Mouse (Mus musculus): Measurements from ENCODE around the gene Nfkbia. TPM values are rescaled to one million over a fixed set of nuclear protein-coding genes. Genes with fewer than 3 reads are reported as not detected.

Nfkbia gene
- total and polyA plus RNA-seq, 3 experiments: 9.3 to 15.9 TPM; not detected in 1

DNA sequence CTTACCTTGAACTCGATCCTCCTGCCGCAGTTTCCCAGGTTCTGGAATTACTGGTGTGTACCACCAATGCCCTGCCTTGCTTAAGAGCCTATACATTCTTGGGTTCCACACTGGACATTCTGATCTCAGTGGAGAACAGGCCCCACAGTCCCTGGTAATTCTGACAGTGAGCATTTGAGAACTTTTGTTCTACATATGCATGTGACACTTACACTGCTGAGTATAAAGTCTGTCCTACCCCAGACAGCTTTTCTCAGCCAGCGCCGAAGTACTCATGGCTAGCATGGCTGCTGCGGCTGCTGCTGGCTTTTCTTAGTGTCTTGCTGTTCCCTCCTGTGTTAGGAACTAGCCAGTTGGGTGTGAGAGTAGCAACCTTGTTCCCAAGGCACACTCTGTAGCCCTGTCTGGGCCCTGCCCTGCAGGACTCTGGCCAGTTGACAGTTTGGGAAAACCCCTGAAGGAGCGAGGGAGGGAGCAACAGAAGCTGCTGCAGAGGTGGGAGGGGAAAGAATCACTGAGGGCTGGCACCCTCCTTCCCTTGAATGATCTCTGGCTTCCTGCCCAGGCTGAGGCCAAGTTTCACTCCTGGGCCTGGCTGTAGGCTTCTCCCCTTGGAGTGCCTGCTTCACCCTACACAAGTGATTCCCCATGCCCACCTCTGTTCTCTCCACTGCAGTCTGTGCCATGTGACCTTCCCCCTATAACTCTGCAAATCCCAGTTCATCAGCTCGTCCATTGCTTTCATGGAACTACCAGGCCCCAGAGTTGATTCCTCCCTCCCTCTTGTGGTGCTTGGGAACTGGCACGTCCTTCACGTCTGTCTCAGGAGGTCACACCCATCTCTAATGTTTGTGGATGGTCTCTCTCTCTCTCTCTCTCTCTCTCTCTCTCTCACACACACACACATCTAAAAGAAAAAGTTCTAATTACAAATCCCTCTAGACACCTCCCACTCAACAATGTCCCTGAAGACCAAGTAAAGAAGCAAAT is 49.3 kb downstream of the Nfkbia start:
- Histone ChIP-seq H3K9me3 (replicated peaks; ENCODE audit: insufficient read depth, low read length) (no peaks in the 10 kb centered on the region), H3K4me3 (ENCODE audit: control insufficient read depth in 1 of 2, insufficient read depth in 1 of 2, low read depth in 2 of 2, low read length in 2 of 2) (0 out of 4 replicates have a peak overlapping the region, but pooled peaks of 1 of the 2 experiments have one; percentile 22), H3K79me2 (ENCODE audit: control insufficient read depth, insufficient read depth, low read length, poor library complexity) (no peaks in the 10 kb centered on the region), H3K36me3 (ENCODE audit: control insufficient read depth in 1 of 2, insufficient read depth in 2 of 2, low read length in 2 of 2) (no peaks in the 10 kb centered on the region), H3K27ac (ENCODE audit: control insufficient read depth, low read depth, low read length) (no peak overlapping the region), H3K27me3 (ENCODE audit: control insufficient read depth in 1 of 2, insufficient read depth in 2 of 2, low read length in 2 of 2) (no peaks in the 10 kb centered on the region), H3K9ac (ENCODE audit: control insufficient read depth, low read depth, low read length, poor library complexity, severe bottlenecking) (no peak overlapping the region), H3K4me1 (ENCODE audit: control insufficient read depth in 1 of 2, insufficient read depth in 2 of 2, low read length in 2 of 2) (peaks cover 0 to 5% of the 10 kb centered on the region in 2 experiments; a peak in 1 of 4 replicates)
- TF ChIP-seq MXI1 (IDR thresholded peaks at IDR 0.05; ENCODE audit: low read depth, low read length): 0 out of 2 replicates have a peak, but pooled peaks have one; percentile 18
- 0 out of 2 replicates have a peak, but pooled peaks have one; percentile 14 for TF ChIP-seq USF1 (IDR thresholded peaks at IDR 0.05; ENCODE audit: low read depth, low read length)
- TF ChIP-seq SIN3A (IDR thresholded peaks at IDR 0.05; ENCODE audit: low read length): no peak
- peak; percentile 65 for DNase-seq (ENCODE audit: low read depth, low spot score)

DNA sequence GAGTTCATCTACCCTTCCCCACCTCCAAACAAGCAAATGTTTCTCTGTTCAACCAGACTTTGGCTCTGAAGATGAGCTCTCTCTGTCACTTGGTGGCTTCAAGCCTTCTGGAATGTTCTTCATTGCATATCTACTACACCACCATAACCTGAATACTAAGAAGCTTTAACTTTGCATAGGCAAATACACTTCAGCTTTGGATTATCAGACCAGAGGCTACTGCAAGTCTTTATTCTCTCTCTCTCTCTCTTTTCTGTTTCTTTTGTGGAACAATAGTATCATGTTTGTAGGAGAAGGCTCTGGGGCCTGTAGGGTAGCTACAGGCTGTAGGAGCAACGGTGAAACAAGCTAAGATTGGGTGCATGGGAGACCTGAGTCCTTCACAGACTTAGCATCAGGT is 50.2 kb downstream of the Nfkbia start:
- Histone ChIP-seq H3K27me3 (ENCODE audit: control insufficient read depth in 1 of 2, insufficient read depth in 2 of 2, low read length in 2 of 2) (no peaks in the 10 kb centered on the region), H3K36me3 (ENCODE audit: control insufficient read depth in 1 of 2, insufficient read depth in 2 of 2, low read length in 2 of 2) (peaks cover 0 to 2% of the 10 kb centered on the region in 2 experiments; a peak in 1 of 4 replicates), H3K9ac (ENCODE audit: control insufficient read depth, low read depth, low read length, poor library complexity, severe bottlenecking) (no peak overlapping the region), H3K9me3 (replicated peaks; ENCODE audit: insufficient read depth, low read length) (no peaks in the 10 kb centered on the region), H3K27ac (ENCODE audit: control insufficient read depth, low read depth, low read length) (no peak overlapping the region), H3K4me1 (ENCODE audit: control insufficient read depth in 1 of 2, insufficient read depth in 2 of 2, low read length in 2 of 2) (peaks cover 0 to 6% of the 10 kb centered on the region in 2 experiments; a peak in 3 of 4 replicates), H3K79me2 (ENCODE audit: control insufficient read depth, insufficient read depth, low read length, poor library complexity) (no peaks in the 10 kb centered on the region), H3K4me3 (ENCODE audit: control insufficient read depth in 1 of 2, insufficient read depth in 1 of 2, low read depth in 2 of 2, low read length in 2 of 2) (no peak overlapping the region)
- no peak for TF ChIP-seq HCFC1 (IDR thresholded peaks at IDR 0.05; ENCODE audit: low read depth, low read length)
- TF ChIP-seq KAT2A (conservative IDR thresholded peaks at IDR 0.05; ENCODE audit: low read depth, low read length): no peak
- no peak for TF ChIP-seq CHD1 (IDR thresholded peaks at IDR 0.05; ENCODE audit: low read depth, low read length)
- TF ChIP-seq MEF2A (IDR thresholded peaks at IDR 0.05; ENCODE audit: extremely low read depth, insufficient replicate concordance, low read depth, low read length, poor library complexity, severe bottlenecking): no peak
- TF ChIP-seq TCF12 (IDR thresholded peaks at IDR 0.05; ENCODE audit: low read depth, low read length): no peak
- TF ChIP-seq POLR2A (IDR thresholded peaks at IDR 0.05; ENCODE audit: control insufficient read depth in 1 of 2, insufficient read depth in 1 of 2, low read depth in 1 of 2, low read length in 2 of 2, poor library complexity in 1 of 2): no peak
- TF ChIP-seq MXI1 (IDR thresholded peaks at IDR 0.05; ENCODE audit: low read depth, low read length): no peak
- TF ChIP-seq EP300 (IDR thresholded peaks at IDR 0.05; ENCODE audit: low read depth in 1 of 2, low read length in 2 of 2): no peak
- no peak for TF ChIP-seq ZKSCAN1 (IDR thresholded peaks at IDR 0.05; ENCODE audit: low read depth, low read length)
- no peak for TF ChIP-seq CHD2 (IDR thresholded peaks at IDR 0.05; ENCODE audit: low read length)
- TF ChIP-seq POLR2AphosphoS2 (IDR thresholded peaks at IDR 0.05; ENCODE audit: low read length): no peak
- TF ChIP-seq MAZ (IDR thresholded peaks at IDR 0.05; ENCODE audit: low read depth, low read length): no peak
- TF ChIP-seq RAD21 (IDR thresholded peaks at IDR 0.05; ENCODE audit: low read depth, low read length): no peak
- TF ChIP-seq POLR2AphosphoS5 (IDR thresholded peaks at IDR 0.05; ENCODE audit: borderline replicate concordance, low read depth, low read length): no peak
- TF ChIP-seq MYC (IDR thresholded peaks at IDR 0.05; ENCODE audit: low read depth, low read length): no peak
- no peak for TF ChIP-seq ZMIZ1 (IDR thresholded peaks at IDR 0.05; ENCODE audit: low read depth, low read length)
- TF ChIP-seq TBP (IDR thresholded peaks at IDR 0.05; ENCODE audit: low read depth, low read length): no peak
- TF ChIP-seq SIN3A (IDR thresholded peaks at IDR 0.05; ENCODE audit: low read length): no peak
- TF ChIP-seq UBTF (IDR thresholded peaks at IDR 0.05; ENCODE audit: borderline replicate concordance, insufficient read depth, low read depth, low read length): no peak
- no peak for DNase-seq (ENCODE audit: low read depth, low spot score)
